Mouse (Mus musculus) brain, embryonic 14.5 days (tissue): ENCODE measurements at regions not wholly inside any gene's neighbourhood (a gene's known extent, or its start where the extent isn't known, plus 50 kb on each side); places are given as distances from the start of the nearest gene placed in this dataset.

ENCODE experiments used
- CTCF ChIP-seq: fragments of 200-500 bp; IDR thresholded peaks from 2 replicates; pipeline ENCODE4 v1.5.1; 2012; ENCODE audit warnings: inconsistent platforms, mild to moderate bottlenecking, moderate library complexity, borderline replicate concordance; ENCODE audit not compliant: insufficient read depth, insufficient read length; ENCODE audit errors: extremely low read depth
- POLR2A ChIP-seq: fragments of 200-500 bp; IDR thresholded peaks from 2 replicates; pipeline ENCODE4 v1.6.1; 2012; ENCODE audit warnings: mild to moderate bottlenecking, inconsistent platforms, borderline replicate concordance; ENCODE audit not compliant: poor library complexity, insufficient read depth, insufficient read length, severe bottlenecking; ENCODE audit errors: extremely low read depth

- no peak for TF ChIP-seq CTCF
- TF ChIP-seq POLR2A: no peak
These were observed 326.3 kb downstream of the Gm11361 start for GRCm38 (mm10) chr13:28583617-28584016.
